Mouse (Mus musculus): Measurements from ENCODE around the gene Ptpn21. TPM values are rescaled to one million over a fixed set of nuclear protein-coding genes. Genes with fewer than 3 reads are reported as not detected.
A peak's percentile ranks its signal among the peaks of the same experiment; 100 is the strongest.

Gene Ptpn21
- polyA plus RNA-seq, 1 experiment from 2014 or later: 7.0 TPM

GRCm38 (mm10) chr12:98628260-98628970 lies 108.8 kb downstream of the Ptpn21 start:
- Histone ChIP-seq H3K27me3 (ENCODE audit: insufficient read depth, low read length) (no peaks in the 10 kb centered on the region), H3K9ac (replicated peaks; ENCODE audit: low read length) (peak overlapping the region; percentile 70), H3K9me3 (ENCODE audit: low read length) (peaks cover 6% of the 10 kb centered on the region), H3K4me3 (ENCODE audit: low read length) (peak overlapping the region; percentile 71), H3K4me2 (replicated peaks; ENCODE audit: low read depth, low read length) (peak overlapping the region; percentile 66), H3K27ac (ENCODE audit: low read length) (peak overlapping the region; percentile 17; the same call in 1 of the 2 replicates), H3K4me1 (ENCODE audit: insufficient read depth, low read length) (peaks cover 9% of the 10 kb centered on the region), H3K36me3 (ENCODE audit: insufficient read depth, low read length) (peaks cover 4% of the 10 kb centered on the region; the same call in 1 of the 2 replicates)
- ATAC-seq (ENCODE audit: low FRiP score, low TSS enrichment): peak; percentile 94
- WGBS: 2% methylated on average over 16 of the region's 16 CpGs

GRCm38 (mm10) chr12:98627392-98628259 lies 109.6 kb downstream of the Ptpn21 start, which contains the start of gene Spata7:
TSS of gene Spata7 (plus strand) at chr12:98628157.
- 4% methylated on average over 32 of the region's 32 CpGs for WGBS
- peak within 1 kb of the TSS; percentile 70 for H3K9ac ChIP-seq (replicated peaks; ENCODE audit: low read length)
- H3K27me3 ChIP-seq (ENCODE audit: insufficient read depth, low read length): no peaks in the 10 kb centered on the region
- peak within 1 kb of the TSS; percentile 17; the same call in 1 of the 2 replicates for H3K27ac ChIP-seq (ENCODE audit: low read length)
- H3K4me3 ChIP-seq (ENCODE audit: low read length): peak within 1 kb of the TSS; percentile 71
- ATAC-seq (ENCODE audit: low FRiP score, low TSS enrichment): peak; percentile 96
- H3K9me3 ChIP-seq (ENCODE audit: low read length): peaks cover 6% of the 10 kb centered on the region
- peak within 1 kb of the TSS; percentile 66 for H3K4me2 ChIP-seq (replicated peaks; ENCODE audit: low read depth, low read length)
- H3K4me1 ChIP-seq (ENCODE audit: insufficient read depth, low read length): peaks cover 9% of the 10 kb centered on the region
- peaks cover under 1% of the 10 kb centered on the region; the same call in 1 of the 2 replicates for H3K36me3 ChIP-seq (ENCODE audit: insufficient read depth, low read length)

Other genes with a start within 250 kb of the Ptpn21 start
- gene Kcnk10, start 159.1 kb downstream of the Ptpn21 start, polyA plus RNA-seq (2015; fragmentation: Nextera tagmentation; extraction: Ambion mirVana): 1.0 and 1.6 TPM in 2 replicates
- gene Spata7, start 109.2 kb downstream of the Ptpn21 start, polyA plus RNA-seq (2015; fragmentation: Nextera tagmentation; extraction: Ambion mirVana): 14.7 and 20.0 TPM in 2 replicates
- 116 and 119 TPM in 2 replicates for gene Zc3h14, start 9.6 kb upstream of the Ptpn21 start, polyA plus RNA-seq (2015; fragmentation: Nextera tagmentation; extraction: Ambion mirVana)
- gene Eml5, start 164.1 kb upstream of the Ptpn21 start, polyA plus RNA-seq (2015; fragmentation: Nextera tagmentation; extraction: Ambion mirVana): 3.4 and 5.0 TPM in 2 replicates
- gene Ttc8, start 183.2 kb upstream of the Ptpn21 start, polyA plus RNA-seq (2015; fragmentation: Nextera tagmentation; extraction: Ambion mirVana): 34.2 and 35.4 TPM in 2 replicates

All from kidney, embryonic 16.5 days (tissue).